Mouse (Mus musculus): Measurements from ENCODE around the gene Fkbp1b. TPM values are rescaled to one million over a fixed set of nuclear protein-coding genes. Genes with fewer than 3 reads are reported as not detected.
"Not testable (repeated sequence)": the region's sequence is repeated elsewhere in the genome, so short reads cannot be mapped to it uniquely, and the experiment has no call there.

The Fkbp1b gene
- polyA plus RNA-seq (2014; fragmentation: Nextera tagmentation; extraction: Ambion mirVana), result 8.6 and 9.0 TPM in 2 replicates

GRCm38 (mm10) chr12:4841392-4841887 is at the start of gene Fkbp1b:
TSS of gene Fkbp1b (minus strand) at chr12:4841591.
- peak; percentile 86 for DNase-seq (ENCODE audit: low spot score)
- peak within 1 kb of the TSS; percentile 82 for H3K4me2 ChIP-seq (ENCODE audit: low read depth, severe bottlenecking)
- no peaks in the 10 kb centered on the region for H3K36me3 ChIP-seq (ENCODE audit: control insufficient read depth, insufficient read depth, low read length)
- H3K9ac ChIP-seq (ENCODE audit: low read length), result peak within 1 kb of the TSS; percentile 66
- peak within 1 kb of the TSS; percentile 70 for H3K4me3 ChIP-seq (ENCODE audit: low read depth, low read length)
- no peaks in the 10 kb centered on the region for H3K9me3 ChIP-seq (ENCODE audit: control insufficient read depth, low read length)
- peaks cover 10% of the 10 kb centered on the region; the same call in 1 of the 2 replicates for H3K4me1 ChIP-seq (ENCODE audit: control insufficient read depth, insufficient read depth, low read length)
- 0% methylated on average over 31 of the region's 37 CpGs for WGBS
- H3K27me3 ChIP-seq (ENCODE audit: control insufficient read depth, insufficient read depth, low read length), result no peaks in the 10 kb centered on the region
- peak; percentile 78 for ATAC-seq (ENCODE audit: insufficient number of reproducible peaks, low FRiP score, low TSS enrichment, low read depth)
- H3K27ac ChIP-seq (replicated peaks; ENCODE audit: low read depth, low read length), result no peak within 1 kb of the TSS

GRCm38 (mm10) chr12:4889891-4890290 is 48.5 kb upstream of the Fkbp1b start:
- Histone ChIP-seq H3K36me3 (ENCODE audit: control insufficient read depth, insufficient read depth, low read length) (peaks cover 2% of the 10 kb centered on the region; the same call in 1 of the 2 replicates), H3K4me1 (ENCODE audit: control insufficient read depth, insufficient read depth, low read length) (no peaks in the 10 kb centered on the region), H3K9me3 (ENCODE audit: control insufficient read depth, low read length) (no peaks in the 10 kb centered on the region), H3K9ac (ENCODE audit: low read length) (no peak overlapping the region), H3K4me3 (ENCODE audit: low read depth, low read length) (no peak overlapping the region), H3K27ac (replicated peaks; ENCODE audit: low read depth, low read length) (no peak overlapping the region), H3K27me3 (ENCODE audit: control insufficient read depth, insufficient read depth, low read length) (no peaks in the 10 kb centered on the region), H3K4me2 (ENCODE audit: low read depth, severe bottlenecking) (no peak overlapping the region)
- DNase-seq (ENCODE audit: low spot score) (no peak), ATAC-seq (ENCODE audit: insufficient number of reproducible peaks, low FRiP score, low TSS enrichment, low read depth) (no peak)
- WGBS, result 95% methylated on average over 1 of the region's 1 CpGs

- Histone ChIP-seq H3K9ac (ENCODE audit: low read length) (no peak overlapping the region), H3K27me3 (ENCODE audit: control insufficient read depth, insufficient read depth, low read length) (no peaks in the 10 kb centered on the region), H3K27ac (replicated peaks; ENCODE audit: low read depth, low read length) (no peak overlapping the region), H3K4me3 (ENCODE audit: low read depth, low read length) (no peak overlapping the region), H3K9me3 (ENCODE audit: control insufficient read depth, low read length) (no peaks in the 10 kb centered on the region), H3K36me3 (ENCODE audit: control insufficient read depth, insufficient read depth, low read length) (peaks cover 2% of the 10 kb centered on the region; the same call in 1 of the 2 replicates), H3K4me2 (ENCODE audit: low read depth, severe bottlenecking) (no peak overlapping the region), H3K4me1 (ENCODE audit: control insufficient read depth, insufficient read depth, low read length) (no peaks in the 10 kb centered on the region)
- 97% methylated on average over 2 of the region's 2 CpGs for WGBS
- ATAC-seq (ENCODE audit: insufficient number of reproducible peaks, low FRiP score, low TSS enrichment, low read depth) (no peak), DNase-seq (ENCODE audit: low spot score) (no peak)
Observed at GRCm38 (mm10) chr12:4889251-4889650, 47.9 kb upstream of the Fkbp1b start.

- DNase-seq (ENCODE audit: low spot score) (no peak), ATAC-seq (ENCODE audit: insufficient number of reproducible peaks, low FRiP score, low TSS enrichment, low read depth) (no peak)
- no peak overlapping the region for H3K9ac ChIP-seq (ENCODE audit: low read length)
- H3K27me3 ChIP-seq (ENCODE audit: control insufficient read depth, insufficient read depth, low read length), result no peaks in the 10 kb centered on the region
- H3K9me3 ChIP-seq (ENCODE audit: control insufficient read depth, low read length), result no peaks in the 10 kb centered on the region
- no peak overlapping the region for H3K27ac ChIP-seq (replicated peaks; ENCODE audit: low read depth, low read length)
- H3K4me1 ChIP-seq (ENCODE audit: control insufficient read depth, insufficient read depth, low read length), result no peaks in the 10 kb centered on the region
- peaks cover 2% of the 10 kb centered on the region; the same call in 1 of the 2 replicates for H3K36me3 ChIP-seq (ENCODE audit: control insufficient read depth, insufficient read depth, low read length)
- no peak overlapping the region for H3K4me3 ChIP-seq (ENCODE audit: low read depth, low read length)
- no peak overlapping the region for H3K4me2 ChIP-seq (ENCODE audit: low read depth, severe bottlenecking)
Observed at GRCm38 (mm10) chr12:4888739-4889138, 47.3 kb upstream of the Fkbp1b start.

- not testable (repeated sequence) for H3K36me3 ChIP-seq (ENCODE audit: control insufficient read depth, insufficient read depth, low read length); H3K9me3 ChIP-seq (ENCODE audit: control insufficient read depth, low read length); H3K4me1 ChIP-seq (ENCODE audit: control insufficient read depth, insufficient read depth, low read length); DNase-seq (ENCODE audit: low spot score); H3K27me3 ChIP-seq (ENCODE audit: control insufficient read depth, insufficient read depth, low read length); H3K27ac ChIP-seq (replicated peaks; ENCODE audit: low read depth, low read length); H3K4me2 ChIP-seq (ENCODE audit: low read depth, severe bottlenecking); ATAC-seq (ENCODE audit: insufficient number of reproducible peaks, low FRiP score, low TSS enrichment, low read depth); H3K9ac ChIP-seq (ENCODE audit: low read length); H3K4me3 ChIP-seq (ENCODE audit: low read depth, low read length)
- 97% methylated on average over 4 of the region's 4 CpGs for WGBS
Observed at GRCm38 (mm10) chr12:4886581-4886980, 45.2 kb upstream of the Fkbp1b start.

GRCm38 (mm10) chr12:4885062-4885461 is 43.7 kb upstream of the Fkbp1b start:
- no peak for ATAC-seq (ENCODE audit: insufficient number of reproducible peaks, low FRiP score, low TSS enrichment, low read depth)
- H3K36me3 ChIP-seq (ENCODE audit: control insufficient read depth, insufficient read depth, low read length), result peaks cover 2% of the 10 kb centered on the region; the same call in 1 of the 2 replicates
- no peaks in the 10 kb centered on the region for H3K27me3 ChIP-seq (ENCODE audit: control insufficient read depth, insufficient read depth, low read length)
- H3K4me1 ChIP-seq (ENCODE audit: control insufficient read depth, insufficient read depth, low read length), result no peaks in the 10 kb centered on the region
- no peak overlapping the region for H3K4me2 ChIP-seq (ENCODE audit: low read depth, severe bottlenecking)
- WGBS, result 69% methylated on average over 1 of the region's 1 CpGs
- H3K27ac ChIP-seq (replicated peaks; ENCODE audit: low read depth, low read length), result no peak overlapping the region
- H3K4me3 ChIP-seq (ENCODE audit: low read depth, low read length), result no peak overlapping the region
- no peak for DNase-seq (ENCODE audit: low spot score)
- no peak overlapping the region for H3K9ac ChIP-seq (ENCODE audit: low read length)
- no peaks in the 10 kb centered on the region for H3K9me3 ChIP-seq (ENCODE audit: control insufficient read depth, low read length)

- H3K4me1 ChIP-seq (ENCODE audit: control insufficient read depth, insufficient read depth, low read length), result no peaks in the 10 kb centered on the region
- WGBS, result 90% methylated on average over 2 of the region's 2 CpGs
- H3K36me3 ChIP-seq (ENCODE audit: control insufficient read depth, insufficient read depth, low read length), result peaks cover 2% of the 10 kb centered on the region; the same call in 1 of the 2 replicates
- no peaks in the 10 kb centered on the region for H3K9me3 ChIP-seq (ENCODE audit: control insufficient read depth, low read length)
- H3K27me3 ChIP-seq (ENCODE audit: control insufficient read depth, insufficient read depth, low read length), result no peaks in the 10 kb centered on the region
- H3K9ac ChIP-seq (ENCODE audit: low read length), result no peak overlapping the region
- DNase-seq (ENCODE audit: low spot score) (no peak), ATAC-seq (ENCODE audit: insufficient number of reproducible peaks, low FRiP score, low TSS enrichment, low read depth) (no peak)
- H3K27ac ChIP-seq (replicated peaks; ENCODE audit: low read depth, low read length), result no peak overlapping the region
- H3K4me2 ChIP-seq (ENCODE audit: low read depth, severe bottlenecking), result no peak overlapping the region
- no peak overlapping the region for H3K4me3 ChIP-seq (ENCODE audit: low read depth, low read length)
Observed at GRCm38 (mm10) chr12:4882086-4882485, 40.7 kb upstream of the Fkbp1b start.

- Histone ChIP-seq H3K4me1 (ENCODE audit: control insufficient read depth, insufficient read depth, low read length) (peaks cover under 1% of the 10 kb centered on the region; the same call in 1 of the 2 replicates), H3K9me3 (ENCODE audit: control insufficient read depth, low read length) (no peaks in the 10 kb centered on the region), H3K4me2 (ENCODE audit: low read depth, severe bottlenecking) (no peak overlapping the region), H3K36me3 (ENCODE audit: control insufficient read depth, insufficient read depth, low read length) (peaks cover 2% of the 10 kb centered on the region; the same call in 1 of the 2 replicates), H3K9ac (ENCODE audit: low read length) (no peak overlapping the region), H3K27me3 (ENCODE audit: control insufficient read depth, insufficient read depth, low read length) (no peaks in the 10 kb centered on the region), H3K27ac (replicated peaks; ENCODE audit: low read depth, low read length) (no peak overlapping the region), H3K4me3 (ENCODE audit: low read depth, low read length) (no peak overlapping the region)
- DNase-seq (ENCODE audit: low spot score) (no peak), ATAC-seq (ENCODE audit: insufficient number of reproducible peaks, low FRiP score, low TSS enrichment, low read depth) (no peak)
- WGBS, result 95% methylated on average over 5 of the region's 5 CpGs
Observed at GRCm38 (mm10) chr12:4879048-4879447, 37.7 kb upstream of the Fkbp1b start.

- ATAC-seq (ENCODE audit: insufficient number of reproducible peaks, low FRiP score, low TSS enrichment, low read depth) (no peak), DNase-seq (ENCODE audit: low spot score) (no peak)
- Histone ChIP-seq H3K9ac (ENCODE audit: low read length) (no peak overlapping the region), H3K27me3 (ENCODE audit: control insufficient read depth, insufficient read depth, low read length) (no peaks in the 10 kb centered on the region), H3K36me3 (ENCODE audit: control insufficient read depth, insufficient read depth, low read length) (peaks cover 2% of the 10 kb centered on the region; the same call in 1 of the 2 replicates), H3K4me2 (ENCODE audit: low read depth, severe bottlenecking) (no peak overlapping the region), H3K4me3 (ENCODE audit: low read depth, low read length) (no peak overlapping the region), H3K4me1 (ENCODE audit: control insufficient read depth, insufficient read depth, low read length) (peaks cover 4% of the 10 kb centered on the region), H3K9me3 (ENCODE audit: control insufficient read depth, low read length) (no peaks in the 10 kb centered on the region), H3K27ac (replicated peaks; ENCODE audit: low read depth, low read length) (no peak overlapping the region)
- WGBS, result 79% methylated on average over 9 of the region's 9 CpGs
Observed at GRCm38 (mm10) chr12:4878296-4878783, 36.9 kb upstream of the Fkbp1b start.
